Mouse (Mus musculus) kidney, postnatal 0 days (tissue): ENCODE data around the gene Trove2. TPM values are rescaled to one million over a fixed set of nuclear protein-coding genes. Genes with fewer than 3 reads are reported as not detected.

Experiments used
- ATAC-seq: fragments of 200-750 bp; cut with Nextera tagmentation; replicated peaks from 2 replicates; pipeline ENCODE4 v1.8.0; 2017; ENCODE audit warnings: low read depth, moderate number of reproducible peaks, moderate TSS enrichment, moderate library complexity; ENCODE audit not compliant: low FRiP score
- DNase-seq: peaks from one replicate; pipeline ENCODE4 v3.0.0-alpha.2; 2016; ENCODE audit warnings: low spot score
- H3K27ac ChIP-seq: fragments of 300-500 bp; sonication (generic); 2 replicates; pipeline ENCODE4 v1.5.1; 2014; ENCODE audit warnings: mild to moderate bottlenecking
- H3K27me3 ChIP-seq: fragments of 300-500 bp; sonication (generic); 2 replicates; pipeline ENCODE4 v1.6.1; 2014; ENCODE audit warnings: low read length, mixed read lengths; ENCODE audit not compliant: insufficient read depth
- H3K36me3 ChIP-seq: fragments of 300-500 bp; sonication (generic); 2 replicates; pipeline ENCODE4 v1.6.1; 2014; ENCODE audit warnings: low read length, mixed read lengths; ENCODE audit not compliant: insufficient read depth
- H3K4me1 ChIP-seq: fragments of 300-500 bp; sonication (generic); replicated peaks from 2 replicates; pipeline ENCODE4 v1.6.1; 2014; ENCODE audit warnings: antibody characterized with exemption, low read length, mixed read lengths; ENCODE audit not compliant: insufficient read depth
- H3K4me2 ChIP-seq: fragments of 300-500 bp; sonication (generic); 2 replicates; pipeline ENCODE4 v1.6.1; 2014; ENCODE audit warnings: mild to moderate bottlenecking, low read length, moderate library complexity, mixed read lengths
- H3K4me3 ChIP-seq: fragments of 300-500 bp; sonication (generic); replicated peaks from 2 replicates; pipeline ENCODE4 v1.5.1; 2014; ENCODE audit warnings: low read depth, low read length
- H3K9ac ChIP-seq: fragments of 300-500 bp; sonication (generic); 2 replicates; pipeline ENCODE4 v1.6.1; 2014; ENCODE audit warnings: low read depth, low read length
- H3K9me3 ChIP-seq: fragments of 300-500 bp; sonication (generic); replicated peaks from 2 replicates; pipeline ENCODE4 v1.6.1; 2016; ENCODE audit warnings: low read length, inconsistent platforms, mixed read lengths
- CTCF ChIP-seq: IDR thresholded peaks from 2 replicates; pipeline ENCODE4 v1.5.1; 2016; ENCODE audit warnings: antibody characterized with exemption, low read depth, mild to moderate bottlenecking, moderate library complexity
- WGBS: fragments of 180-500 bp; shearing (Covaris S2); extraction: QIAGEN DNeasy Blood & Tissue Kit; methylation state at CpG from one replicate; pipeline ENCODE4 v1.1.7; 2014; 5-methylcytosine and 5-hydroxymethylcytosine counted together
- polyA plus RNA-seq: library from polyadenylated mRNA; unstranded; fragments of >200 nt; fragmentation: Nextera tagmentation; extraction: Ambion mirVana; gene quantifications from 2 replicates; pipeline ENCODE4 v1.2.1, GENCODE M21; 2015

Trove2 gene
- 12.4 and 14.1 TPM in 2 replicates for polyA plus RNA-seq

DNA sequence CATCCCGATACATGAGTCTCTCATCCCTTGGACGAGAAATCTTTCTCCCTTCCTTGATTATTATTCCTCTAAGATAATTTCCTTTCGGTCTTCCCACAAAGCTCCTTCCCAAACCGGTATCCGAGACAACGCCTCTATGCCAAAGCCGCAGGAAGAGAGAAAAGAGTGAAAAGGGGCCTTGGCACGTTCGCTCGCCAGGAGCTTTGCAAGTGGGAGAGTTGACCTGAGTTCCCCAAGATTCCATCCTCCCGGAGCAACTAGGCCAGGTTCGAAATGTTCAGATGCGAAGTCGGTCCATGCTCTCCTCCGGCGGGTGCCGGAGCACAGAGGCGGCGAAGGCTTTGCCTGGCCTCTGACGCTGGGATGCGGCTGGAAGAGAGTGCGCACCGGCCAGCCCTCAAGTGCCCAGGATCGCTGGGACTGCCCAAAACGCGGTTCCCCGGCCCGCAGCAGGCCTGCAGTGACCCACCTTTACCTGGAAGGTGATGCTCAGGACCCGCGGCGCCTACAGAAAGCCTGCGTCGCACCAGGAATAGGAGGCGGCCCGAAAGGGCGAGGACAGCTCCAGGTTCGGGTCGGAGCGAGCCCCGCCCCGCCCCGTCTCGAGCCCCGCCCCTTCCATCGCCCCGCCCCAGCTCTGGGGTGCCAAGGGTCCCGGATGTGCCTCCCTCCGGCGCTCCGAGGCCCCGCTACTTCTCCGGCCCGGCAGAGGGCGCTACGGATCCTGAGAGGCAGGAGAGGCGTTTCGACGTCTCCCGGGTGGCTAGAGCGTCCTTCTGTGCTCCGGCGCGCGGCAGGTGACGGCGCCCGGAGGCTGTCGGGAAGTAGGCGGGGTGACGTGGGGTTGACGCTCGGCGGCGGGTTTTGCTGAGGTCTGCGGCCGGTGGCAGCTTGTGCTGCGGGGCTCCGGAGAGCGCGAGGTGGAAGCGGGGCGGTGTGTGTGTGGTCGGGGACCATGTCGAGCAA is at the start of gene Trove2, which contains the start of gene Uchl5:
Gene Trove2, minus strand, starts transcription at position 623 of the 966 bp plus-strand sequence.
Gene Uchl5, plus strand, starts transcription at position 827 of the 966 bp plus-strand sequence.
- Histone ChIP-seq H3K4me3 (peak within 1 kb of the TSS; percentile 81), H3K9me3 (no peaks in the 10 kb centered on the region), H3K36me3 (no peaks in the 10 kb centered on the region), H3K4me1 (peaks cover 6% of the 10 kb centered on the region), H3K4me2 (peak within 1 kb of the TSS; percentile 81), H3K27me3 (no peaks in the 10 kb centered on the region), H3K9ac (peak within 1 kb of the TSS; percentile 90), H3K27ac (peak within 1 kb of the TSS; percentile 90)
- peak; percentile 98 for DNase-seq
- peak; percentile 97 for TF ChIP-seq CTCF
- ATAC-seq: peak; percentile 97
- under 1% methylated on average over 84 of the region's 84 CpGs for WGBS

DNA sequence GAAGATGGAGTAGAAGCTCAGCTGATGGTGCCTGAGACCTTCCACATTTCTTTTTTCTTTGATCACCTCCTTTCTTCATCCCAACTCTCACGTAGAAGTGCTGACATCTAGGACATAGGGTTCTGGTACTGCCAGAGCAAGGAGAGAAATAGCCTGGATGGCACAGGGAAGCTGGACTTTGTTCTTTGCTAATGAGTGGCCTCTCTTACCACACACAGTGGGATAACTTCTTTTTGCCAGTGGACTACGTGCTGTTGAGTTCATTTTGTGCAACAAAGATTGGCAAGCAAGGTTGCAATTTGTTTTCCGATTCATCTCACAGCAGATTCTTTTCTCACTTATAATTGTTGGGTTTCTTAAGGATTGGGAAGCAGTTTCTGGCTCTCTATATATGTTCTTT is 45.8 kb upstream of the Trove2 start:
- H3K36me3 ChIP-seq: no peaks in the 10 kb centered on the region

DNA sequence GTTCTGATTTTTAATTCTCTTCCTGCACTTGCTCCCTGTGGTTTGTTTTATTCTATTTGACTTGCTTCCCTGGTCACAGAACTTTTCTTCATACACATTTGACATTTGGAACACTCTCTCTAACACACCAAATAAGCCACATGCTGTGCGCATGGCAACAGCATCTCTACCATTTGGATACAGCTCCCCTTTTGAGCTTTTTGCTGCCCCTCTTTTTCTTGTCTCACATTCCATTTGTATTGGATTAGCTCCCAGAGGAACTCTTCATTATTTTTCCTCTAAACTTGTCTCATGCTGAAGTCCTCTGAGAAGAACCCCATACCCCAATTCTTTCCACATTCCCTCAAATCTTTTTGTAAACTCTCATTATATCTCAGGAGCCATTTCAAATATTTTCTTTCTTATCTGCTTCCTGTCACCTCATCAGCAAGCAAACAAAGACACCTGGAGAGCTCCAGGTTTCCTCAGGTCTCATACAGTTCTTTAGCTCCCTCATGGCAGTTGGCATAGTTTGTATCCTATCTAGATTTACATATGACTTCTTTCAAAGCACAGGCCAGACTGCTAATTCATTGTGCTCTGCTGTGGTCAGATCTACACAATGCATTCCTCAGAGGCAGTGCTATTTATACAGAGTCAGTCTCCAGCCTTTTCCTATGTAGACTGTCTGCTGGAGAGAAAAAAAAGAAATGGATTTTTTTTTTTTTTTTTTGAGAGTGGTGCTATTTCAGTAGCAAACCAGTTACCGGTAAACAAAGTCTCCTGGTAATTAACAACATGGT is 43.4 kb upstream of the Trove2 start:
- Histone ChIP-seq H3K4me3 (no peak overlapping the region), H3K36me3 (no peaks in the 10 kb centered on the region), H3K4me1 (no peaks in the 10 kb centered on the region), H3K27me3 (no peaks in the 10 kb centered on the region), H3K27ac (no peak overlapping the region), H3K9me3 (no peaks in the 10 kb centered on the region), H3K4me2 (no peak overlapping the region), H3K9ac (no peak overlapping the region)
- TF ChIP-seq CTCF: no peak
- WGBS: 73% methylated on average over 2 of the region's 2 CpGs
- ATAC-seq (no peak), DNase-seq (peak; percentile 16)

More for the DNA sequence above, 45.8 kb upstream of the Trove2 start:
- Histone ChIP-seq H3K4me3 (no peak overlapping the region), H3K27me3 (no peaks in the 10 kb centered on the region), H3K9me3 (no peaks in the 10 kb centered on the region), H3K4me2 (no peak overlapping the region), H3K27ac (no peak overlapping the region), H3K4me1 (no peaks in the 10 kb centered on the region), H3K9ac (no peak overlapping the region)
- WGBS: 91% methylated on average over 3 of the region's 3 CpGs
- ATAC-seq: no peak
- no peak for TF ChIP-seq CTCF
- no peak for DNase-seq

DNA sequence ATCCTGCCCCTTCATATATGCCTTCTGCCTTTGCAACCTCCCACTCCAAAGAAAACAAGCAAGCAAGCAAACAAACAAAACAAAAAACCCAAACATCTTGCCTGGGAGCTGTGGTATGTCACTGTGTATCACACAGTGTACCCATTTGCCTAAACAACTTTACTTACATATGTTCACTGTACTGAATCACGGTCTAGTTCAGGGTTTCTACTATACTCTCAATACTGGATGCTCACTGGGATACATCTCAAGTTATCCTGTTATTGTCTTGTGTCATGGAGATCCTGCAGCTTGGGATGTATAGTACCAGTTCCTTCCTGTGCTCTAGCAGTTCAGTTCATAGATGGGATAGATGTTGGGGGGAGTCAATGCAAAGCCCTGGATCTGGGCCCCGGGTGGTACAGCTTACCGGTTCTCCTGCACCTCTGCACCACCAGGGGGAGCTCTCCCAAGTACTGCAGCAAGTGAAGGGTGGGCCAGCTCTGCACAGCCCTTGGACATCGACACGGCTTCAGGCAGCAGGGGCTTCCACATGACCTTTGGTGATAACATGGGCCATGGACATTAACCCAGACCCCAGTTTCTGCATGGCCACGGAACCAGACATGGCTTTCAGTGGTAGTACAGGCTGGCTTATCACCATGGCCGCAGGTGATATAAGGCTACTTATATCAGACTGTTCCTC is 37.0 kb upstream of the Trove2 start:
- no peaks in the 10 kb centered on the region for H3K9me3 ChIP-seq
- no peaks in the 10 kb centered on the region for H3K36me3 ChIP-seq
- H3K4me2 ChIP-seq: no peak overlapping the region
- peak; percentile 94 for TF ChIP-seq CTCF
- no peak overlapping the region for H3K9ac ChIP-seq
- no peak overlapping the region for H3K27ac ChIP-seq
- peak; percentile 82 for ATAC-seq
- 35% methylated on average over 7 of the region's 7 CpGs for WGBS
- no peak overlapping the region for H3K4me3 ChIP-seq
- no peaks in the 10 kb centered on the region for H3K27me3 ChIP-seq
- DNase-seq: peak; percentile 90
- H3K4me1 ChIP-seq: 0 out of 2 replicates have a peak, but pooled peaks cover 3% of the 10 kb centered on the region

DNA sequence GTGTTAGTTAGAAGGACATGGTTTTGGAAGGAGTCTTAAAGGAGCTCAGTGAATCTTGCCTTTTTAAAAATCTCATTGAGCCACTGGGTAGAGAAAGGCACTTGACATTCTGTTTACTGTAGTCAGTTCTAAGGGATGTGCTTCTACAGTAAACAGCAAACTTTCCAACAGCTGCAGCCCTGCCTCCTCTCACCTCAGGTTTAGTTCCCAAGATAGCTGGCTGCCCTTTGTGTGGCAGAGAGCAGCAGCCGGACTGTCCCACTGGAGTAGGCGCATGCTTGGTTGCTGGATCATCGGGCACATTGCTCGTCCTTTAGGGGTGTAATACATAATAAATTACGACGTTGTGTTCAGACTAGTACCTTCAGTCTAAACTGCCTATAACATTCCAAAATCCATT is 32.2 kb upstream of the Trove2 start:
- DNase-seq (no peak), ATAC-seq (no peak)
- no peaks in the 10 kb centered on the region for H3K36me3 ChIP-seq
- no peak overlapping the region for H3K4me2 ChIP-seq
- no peak for TF ChIP-seq CTCF
- 80% methylated on average over 6 of the region's 6 CpGs for WGBS
- H3K9me3 ChIP-seq: no peaks in the 10 kb centered on the region
- no peak overlapping the region for H3K4me3 ChIP-seq
- H3K27ac ChIP-seq: no peak overlapping the region
- no peak overlapping the region for H3K9ac ChIP-seq
- 0 out of 2 replicates have a peak, but pooled peaks cover 2% of the 10 kb centered on the region for H3K4me1 ChIP-seq
- H3K27me3 ChIP-seq: no peaks in the 10 kb centered on the region
